Comparison of ENCODE assay signal across 8 mouse cellular contexts in the genomic region with DNA sequence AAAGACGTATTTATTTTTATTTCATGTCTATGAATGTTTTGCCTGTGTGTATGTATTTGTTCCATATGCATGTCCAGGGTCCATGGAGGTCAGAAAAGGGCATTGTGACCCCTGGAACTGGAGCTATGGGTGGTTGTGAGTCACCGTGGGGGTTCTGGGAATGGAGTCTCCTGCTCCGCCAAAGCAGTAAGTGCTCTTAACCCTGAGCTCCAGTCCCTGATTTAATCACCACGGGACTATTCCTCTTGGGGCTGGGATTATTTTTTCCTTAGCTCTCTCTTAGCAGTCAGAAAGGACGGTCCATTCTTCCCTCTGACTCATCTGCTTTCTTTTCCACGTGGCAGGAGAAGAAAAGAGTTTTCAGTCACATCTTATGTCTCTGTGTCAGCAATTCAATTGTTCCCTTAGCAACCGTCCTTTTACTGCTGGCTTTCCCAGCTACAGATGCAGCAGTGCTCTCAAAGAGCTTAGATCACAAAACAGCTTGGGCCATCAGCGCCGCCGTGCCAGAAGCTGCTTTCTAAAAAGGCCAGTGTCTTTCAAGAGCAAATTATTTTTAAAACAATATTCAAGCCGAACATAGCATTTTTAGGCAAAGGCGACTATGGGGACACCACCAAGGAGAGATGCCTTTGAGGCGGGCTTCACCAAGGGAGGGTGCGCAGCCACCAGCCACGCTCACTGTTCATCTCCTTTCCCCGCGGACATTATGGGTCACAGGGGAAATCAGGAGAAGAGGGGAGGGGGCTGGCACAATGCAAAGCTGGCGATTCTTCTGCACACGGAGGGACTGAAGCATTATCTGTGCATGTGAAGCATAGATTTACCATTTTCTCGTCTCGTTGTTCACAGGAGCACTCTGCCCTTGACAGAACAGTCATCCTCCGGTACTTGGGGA.
DNase-seq lines count a peak whose midpoint lies in the region; ATAC-seq and TF ChIP-seq lines count a peak whose summit lies in the region.

No protein-coding gene starts in this region.

- H3K4me1 ChIP-seq in heart, embryonic 10.5 days = peaks cover 17% of the 10 kb centered on the region
- peaks cover 16% of the 10 kb centered on the region for H3K4me1 ChIP-seq in forebrain, postnatal 0 days (ENCODE audit: insufficient read depth)

- H3K4me2 ChIP-seq in forebrain, postnatal 0 days (ENCODE audit: low read depth) = peak overlapping the region; percentile 51

- ATAC-seq in forebrain, postnatal 0 days = peak; percentile 95

- WGBS in heart, embryonic 10.5 days = 20% methylated on average over 22 of the region's 22 CpGs
- 3% methylated on average over 22 of the region's 22 CpGs for WGBS in forebrain, postnatal 0 days

- peak overlapping the region; percentile 61 for H3K9ac ChIP-seq in forebrain, postnatal 0 days

- no peak for DNase-seq in heart, embryonic 10.5 days (ENCODE audit: low spot score)
- DNase-seq in heart, adult 11 months = no peak
- peak; percentile 74 for DNase-seq in MN1 (ENCODE audit: low spot score)
- peak; percentile 84 for DNase-seq in forebrain, postnatal 0 days
- peak; percentile 52 to 66 for DNase-seq in left cerebral cortex, postnatal 14 days (ENCODE audit: low spot score in 2 of 2)
- peak; percentile 14 for DNase-seq in retina, postnatal 7 days (ENCODE audit: low read depth, low spot score)
- DNase-seq in adrenal gland, adult 8-10 months = no peak
- no peak for DNase-seq in gastrocnemius, postnatal 25 days

- H3K27me3 ChIP-seq in heart, embryonic 10.5 days (ENCODE audit: insufficient read depth, poor library complexity, severe bottlenecking) = no peaks in the 10 kb centered on the region
- H3K27me3 ChIP-seq in forebrain, postnatal 0 days (ENCODE audit: insufficient read depth, low read length) = no peaks in the 10 kb centered on the region

- intact Hi-C loops in left cerebral cortex, postnatal 14 days (cut with DNase I) = no loop called here

- no peaks in the 10 kb centered on the region for H3K36me3 ChIP-seq in heart, embryonic 10.5 days
- no peaks in the 10 kb centered on the region for H3K36me3 ChIP-seq in forebrain, postnatal 0 days (ENCODE audit: insufficient read depth)

- H3K9me3 ChIP-seq in heart, embryonic 10.5 days = peaks cover 3% of the 10 kb centered on the region; the same call in 1 of the 2 replicates
- peaks cover 4% of the 10 kb centered on the region; the same call in 1 of the 2 replicates for H3K9me3 ChIP-seq in forebrain, postnatal 0 days (ENCODE audit: low read length)

- H3K27ac ChIP-seq in heart, embryonic 10.5 days = peak overlapping the region; percentile 64
- H3K27ac ChIP-seq in forebrain, postnatal 0 days (ENCODE audit: low read depth, low read length) = peak overlapping the region; percentile 87

- H3K4me3 ChIP-seq in heart, embryonic 10.5 days = peak overlapping the region; percentile 45
- peak overlapping the region; percentile 25 for H3K4me3 ChIP-seq in forebrain, postnatal 0 days (ENCODE audit: low read depth, low read length)

- no peak for TF ChIP-seq CTCF in forebrain, postnatal 0 days (IDR thresholded peaks at IDR 0.05; ENCODE audit: low read depth)

Comparison
In these comparisons a context has a peak if more than half of its experiments do, and no peak if none do; other contexts are left out.
1. DNase-seq: peak in MN1 (single experiment), forebrain, postnatal 0 days (single experiment), left cerebral cortex, postnatal 14 days (2 of 2) and retina, postnatal 7 days (single experiment); none in heart, embryonic 10.5 days (single experiment), heart, adult 11 months (single experiment), adrenal gland, adult 8-10 months (single experiment) and gastrocnemius, postnatal 25 days (single experiment).